Mouse (Mus musculus) urinary bladder, postnatal 36 days (tissue): ENCODE measurements around the gene Ncan.

Experiments
- DNase-seq, 2 experiments: peaks; one replicate each; pipeline ENCODE4 v3.0.0; 2022; ENCODE audit warnings: low spot score in 2 of 2, mixed read lengths in 1 of 2

Gene Ncan

GRCm38 (mm10) chr8:70120667-70121066 lies at the start of gene Ncan:
Gene Ncan (minus strand): TSS chr8:70120873.
- DNase-seq, result no peak

- no peak for DNase-seq
Measured at GRCm38 (mm10) chr8:70170116-70170515, 49.4 kb upstream of the Ncan start.

GRCm38 (mm10) chr8:70166504-70167110 lies 45.9 kb upstream of the Ncan start:
- DNase-seq, result peak; percentile 32 to 55

GRCm38 (mm10) chr8:70163316-70163715 lies 42.6 kb upstream of the Ncan start:
- DNase-seq, result no peak

GRCm38 (mm10) chr8:70160015-70160414 lies 39.3 kb upstream of the Ncan start:
- no peak for DNase-seq

GRCm38 (mm10) chr8:70159211-70159610 lies 38.5 kb upstream of the Ncan start:
- no peak for DNase-seq

- peak; percentile 46 to 54 for DNase-seq
Measured at GRCm38 (mm10) chr8:70158069-70158853, 37.6 kb upstream of the Ncan start.

- DNase-seq, result no peak
Measured at GRCm38 (mm10) chr8:70157240-70157800, 36.6 kb upstream of the Ncan start.

- peak; percentile 41 to 60 for DNase-seq
Measured at GRCm38 (mm10) chr8:70152537-70153257, 32.0 kb upstream of the Ncan start.

- no peak for DNase-seq
Measured at GRCm38 (mm10) chr8:70150158-70150557, 29.5 kb upstream of the Ncan start.

- DNase-seq, result no peak
Measured at GRCm38 (mm10) chr8:70147678-70148607, 27.3 kb upstream of the Ncan start.

- no peak for DNase-seq
Measured at GRCm38 (mm10) chr8:70139981-70140380, 19.3 kb upstream of the Ncan start.

- peak; percentile 98 to 99 for DNase-seq
Measured at GRCm38 (mm10) chr8:70139026-70139857, 18.6 kb upstream of the Ncan start, which contains the start of the genes Rfxank, Borcs8 and Mef2b. Gene Rfxank (minus strand): TSS chr8:70139154. Gene Borcs8 (plus strand): TSS chr8:70139499. Gene Mef2b (plus strand): TSS chr8:70139711.

GRCm38 (mm10) chr8:70137890-70138289 lies 17.2 kb upstream of the Ncan start:
- no peak for DNase-seq

- no peak for DNase-seq
Measured at GRCm38 (mm10) chr8:70136591-70136990, 15.9 kb upstream of the Ncan start.

- no peak for DNase-seq
Measured at GRCm38 (mm10) chr8:70134931-70135330, 14.3 kb upstream of the Ncan start.

- DNase-seq, result no peak
Measured at GRCm38 (mm10) chr8:70134086-70134485, 13.4 kb upstream of the Ncan start.

GRCm38 (mm10) chr8:70131166-70131883 lies 10.7 kb upstream of the Ncan start, which contains the start of gene Nr2c2ap:
Gene Nr2c2ap (plus strand): TSS chr8:70131333.
- DNase-seq, result peak; percentile 71 to 85

- DNase-seq, result no peak
Measured at GRCm38 (mm10) chr8:70130066-70130465, 9.4 kb upstream of the Ncan start.
